Mouse (Mus musculus): ENCODE data around the gene Sfrp2.

DNA sequence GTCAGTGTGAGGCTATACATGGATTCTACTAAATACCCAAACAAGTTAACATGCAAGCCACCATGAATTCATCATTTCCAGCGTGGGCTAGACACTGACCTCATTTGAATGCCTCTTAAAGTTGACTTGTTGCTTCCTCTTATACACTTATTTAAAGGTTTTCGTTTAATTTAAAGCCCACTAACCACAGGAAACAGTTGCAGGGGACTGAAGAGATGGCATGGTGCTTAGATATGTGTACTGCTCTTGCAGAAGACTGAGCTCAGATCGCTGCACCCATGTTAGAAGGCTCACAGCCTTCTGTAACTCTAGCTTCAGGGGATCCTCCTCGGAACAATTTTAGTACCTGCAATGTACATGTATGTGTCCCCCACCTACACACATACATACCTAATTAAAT, 47.5 kb upstream of the Sfrp2 start:
- TF ChIP-seq CTCF (IDR thresholded peaks at IDR 0.05; ENCODE audit: control insufficient read depth, insufficient read depth, insufficient replicate concordance, low read depth, low read length) (no peak), POLR2A (IDR thresholded peaks at IDR 0.05; ENCODE audit: control insufficient read depth, low read depth, low read length) (no peak)

Data from testis, adult 2 months (tissue).